Mouse (Mus musculus) kidney, embryonic 16.5 days (tissue): ENCODE results near the gene Rbx1. TPM values are rescaled to one million over a fixed set of nuclear protein-coding genes. Genes with fewer than 3 reads are reported as not detected.
A peak's percentile ranks its signal among the peaks of the same experiment; 100 is the strongest.

Source experiments
- ATAC-seq: fragments of 200-750 bp; cut with Nextera tagmentation; 2 replicates; pipeline ENCODE4 v1.8.0; 2017; ENCODE audit warnings: moderate TSS enrichment; ENCODE audit not compliant: low FRiP score, low TSS enrichment
- H3K27ac ChIP-seq: fragments of 300-500 bp; sonication (generic); 2 replicates; pipeline ENCODE4 v1.5.1; 2014; ENCODE audit warnings: low read length
- H3K27me3 ChIP-seq: fragments of 300-500 bp; sonication (generic); 2 replicates; pipeline ENCODE4 v1.6.1; 2014; ENCODE audit warnings: low read length, control low read depth, mixed read lengths; ENCODE audit not compliant: insufficient read depth
- H3K36me3 ChIP-seq: fragments of 300-500 bp; sonication (generic); 2 replicates; pipeline ENCODE4 v1.6.1; 2014; ENCODE audit warnings: low read length, control low read depth, mixed read lengths; ENCODE audit not compliant: insufficient read depth
- H3K4me1 ChIP-seq: fragments of 300-500 bp; sonication (generic); 2 replicates; pipeline ENCODE4 v1.6.1; 2014; ENCODE audit warnings: low read length, control low read depth, mixed read lengths; ENCODE audit not compliant: insufficient read depth
- H3K4me2 ChIP-seq: fragments of 300-500 bp; sonication (generic); replicated peaks from 2 replicates; pipeline ENCODE4 v1.6.1; 2014; ENCODE audit warnings: low read depth, low read length
- H3K4me3 ChIP-seq: fragments of 300-500 bp; sonication (generic); 2 replicates; pipeline ENCODE4 v1.5.1; 2014; ENCODE audit warnings: mild to moderate bottlenecking, low read length
- H3K9ac ChIP-seq: fragments of 300-500 bp; sonication (generic); replicated peaks from 2 replicates; pipeline ENCODE4 v1.6.1; 2014; ENCODE audit warnings: low read length
- H3K9me3 ChIP-seq: fragments of 300-500 bp; sonication (generic); 2 replicates; pipeline ENCODE4 v1.6.1; 2016; ENCODE audit warnings: low read length, control low read depth
- WGBS: fragments of 180-500 bp; shearing (Covaris S2); extraction: QIAGEN DNeasy Blood & Tissue Kit; methylation state at CpG from one replicate; pipeline ENCODE4 v1.1.7; 2014; 5-methylcytosine and 5-hydroxymethylcytosine counted together
- polyA plus RNA-seq: library from polyadenylated mRNA; unstranded; fragments of >200 nt; fragmentation: Nextera tagmentation; extraction: Ambion mirVana; gene quantifications from 2 replicates; pipeline ENCODE4 v1.2.1, GENCODE M21; 2015

Rbx1 gene
- polyA plus RNA-seq, 1 experiment from 2014 or later: 423 TPM

- H3K9ac ChIP-seq: peak overlapping the region; percentile 9; the same call in 1 of the 2 replicates
- WGBS: 8% methylated on average over 17 of the region's 18 CpGs
These were observed 48.2 kb downstream of the Rbx1 start for GRCm38 (mm10) chr15:81514111-81514971.

GRCm38 (mm10) chr15:81515221-81515620 lies 49.1 kb downstream of the Rbx1 start:
- H3K36me3 ChIP-seq: no peaks in the 10 kb centered on the region
- H3K4me1 ChIP-seq: peaks cover 20% of the 10 kb centered on the region
- no peaks in the 10 kb centered on the region for H3K27me3 ChIP-seq
- H3K4me2 ChIP-seq: no peak overlapping the region
- ATAC-seq: no peak
- no peak overlapping the region for H3K4me3 ChIP-seq
- no peak overlapping the region for H3K27ac ChIP-seq
- no peaks in the 10 kb centered on the region for H3K9me3 ChIP-seq
- WGBS: 73% methylated on average over 3 of the region's 3 CpGs
- no peak overlapping the region for H3K9ac ChIP-seq

More at GRCm38 (mm10) chr15:81514111-81514971, 48.2 kb downstream of the Rbx1 start:
- no peaks in the 10 kb centered on the region for H3K36me3 ChIP-seq
- peak; percentile 97 for ATAC-seq
- H3K27me3 ChIP-seq: no peaks in the 10 kb centered on the region
- H3K27ac ChIP-seq: peak overlapping the region; percentile 82
- H3K4me3 ChIP-seq: peak overlapping the region; percentile 30
- H3K4me1 ChIP-seq: peaks cover 20% of the 10 kb centered on the region
- no peaks in the 10 kb centered on the region for H3K9me3 ChIP-seq
- peak overlapping the region; percentile 53 for H3K4me2 ChIP-seq

GRCm38 (mm10) chr15:81518031-81518430 lies 51.9 kb downstream of the Rbx1 start:
- no peak overlapping the region for H3K9ac ChIP-seq
- H3K4me2 ChIP-seq: no peak overlapping the region
- 48% methylated on average over 6 of the region's 6 CpGs for WGBS
- no peaks in the 10 kb centered on the region for H3K36me3 ChIP-seq
- H3K27me3 ChIP-seq: no peaks in the 10 kb centered on the region
- no peak overlapping the region for H3K27ac ChIP-seq
- no peaks in the 10 kb centered on the region for H3K9me3 ChIP-seq
- H3K4me3 ChIP-seq: no peak overlapping the region
- no peak for ATAC-seq
- peaks cover 12% of the 10 kb centered on the region for H3K4me1 ChIP-seq

GRCm38 (mm10) chr15:81518761-81519160 lies 52.7 kb downstream of the Rbx1 start:
- Histone ChIP-seq H3K27ac (no peak overlapping the region), H3K4me3 (no peak overlapping the region), H3K36me3 (no peaks in the 10 kb centered on the region), H3K4me2 (no peak overlapping the region), H3K9me3 (no peaks in the 10 kb centered on the region), H3K4me1 (peaks cover 12% of the 10 kb centered on the region), H3K9ac (no peak overlapping the region), H3K27me3 (no peaks in the 10 kb centered on the region)
- no peak for ATAC-seq
- WGBS: 77% methylated on average over 5 of the region's 5 CpGs

- Histone ChIP-seq H3K9ac (peak overlapping the region; percentile 75), H3K4me1 (no peaks in the 10 kb centered on the region; the same call in 1 of the 2 replicates)
- under 1% methylated on average over 38 of the region's 38 CpGs for WGBS
These were observed 56.1 kb downstream of the Rbx1 start for GRCm38 (mm10) chr15:81522036-81522751.

GRCm38 (mm10) chr15:81522761-81523168 lies 56.7 kb downstream of the Rbx1 start:
- Histone ChIP-seq H3K9ac (peak overlapping the region; percentile 75), H3K36me3 (no peaks in the 10 kb centered on the region), H3K9me3 (no peaks in the 10 kb centered on the region), H3K4me3 (peak overlapping the region; percentile 69), H3K4me1 (no peaks in the 10 kb centered on the region; the same call in 1 of the 2 replicates), H3K27me3 (no peaks in the 10 kb centered on the region), H3K27ac (peak overlapping the region; percentile 95), H3K4me2 (peak overlapping the region; percentile 97)
- peak; percentile 84; the same call in 1 of the 2 replicates for ATAC-seq
- WGBS: 0% methylated on average over 16 of the region's 16 CpGs

More at GRCm38 (mm10) chr15:81522036-81522751, 56.1 kb downstream of the Rbx1 start:
- peak overlapping the region; percentile 95 for H3K27ac ChIP-seq
- no peaks in the 10 kb centered on the region for H3K36me3 ChIP-seq
- no peaks in the 10 kb centered on the region for H3K27me3 ChIP-seq
- H3K9me3 ChIP-seq: no peaks in the 10 kb centered on the region
- H3K4me2 ChIP-seq: peak overlapping the region; percentile 97
- peak overlapping the region; percentile 69 for H3K4me3 ChIP-seq
- peak; percentile 37 for ATAC-seq

- H3K36me3 ChIP-seq: no peaks in the 10 kb centered on the region
- H3K9ac ChIP-seq: peak overlapping the region; percentile 75
- H3K27me3 ChIP-seq: no peaks in the 10 kb centered on the region
- WGBS: under 1% methylated on average over 41 of the region's 41 CpGs
- peak overlapping the region; percentile 69 for H3K4me3 ChIP-seq
- H3K9me3 ChIP-seq: no peaks in the 10 kb centered on the region
- H3K4me1 ChIP-seq: no peaks in the 10 kb centered on the region; the same call in 1 of the 2 replicates
- peak overlapping the region; percentile 95 for H3K27ac ChIP-seq
- peak; percentile 96 for ATAC-seq
- H3K4me2 ChIP-seq: peak overlapping the region; percentile 97
These were observed 57.2 kb downstream of the Rbx1 start for GRCm38 (mm10) chr15:81523169-81523871.

- Histone ChIP-seq H3K36me3 (no peaks in the 10 kb centered on the region), H3K27ac (peak overlapping the region; percentile 95), H3K9me3 (no peaks in the 10 kb centered on the region), H3K27me3 (no peaks in the 10 kb centered on the region), H3K9ac (peak overlapping the region; percentile 75), H3K4me1 (no peaks in the 10 kb centered on the region; the same call in 1 of the 2 replicates), H3K4me2 (peak overlapping the region; percentile 97), H3K4me3 (peak overlapping the region; percentile 69)
- no peak for ATAC-seq
- WGBS: under 1% methylated on average over 12 of the region's 12 CpGs
These were observed 57.8 kb downstream of the Rbx1 start for GRCm38 (mm10) chr15:81523901-81524300.
